Comparison of ENCODE assay signal across 13 mouse cellular contexts in genomic region chr1:166056098-166056756, GRCm38 (mm10). TPM values are rescaled to one million over a fixed set of nuclear protein-coding genes. Genes with fewer than 3 reads are reported as not detected.
A peak's percentile ranks its signal among the peaks of the same experiment; 100 is the strongest.
DNase-seq lines count a peak whose midpoint lies in the region; ATAC-seq lines count a peak whose summit lies in the region.
"Had no signal": no experiment of that assay in that cellular context is flagged by ENCODE, and none has a peak within 500 bp of the region (broad histone marks: within the 10 kb centered on the region; RNA-seq: fewer than 3 reads in every experiment).

No protein-coding gene starts in this region.

- no peaks in the 10 kb centered on the region for H3K4me1 ChIP-seq in heart, embryonic 11.5 days (ENCODE audit: control insufficient read depth, insufficient read depth, low read length)
- peaks cover 4% of the 10 kb centered on the region for H3K4me1 ChIP-seq in embryonic facial prominence, embryonic 13.5 days
- H3K4me1 ChIP-seq in limb, embryonic 12.5 days (replicated peaks) = peaks cover 45% of the 10 kb centered on the region
- H3K4me1 ChIP-seq in neural tube, embryonic 14.5 days (ENCODE audit: control insufficient read depth, insufficient read depth, low read length) = 0 out of 2 replicates have a peak, but pooled peaks cover 12% of the 10 kb centered on the region

- WGBS in heart, embryonic 11.5 days (ENCODE audit: insufficient replicate concordance) = 41% methylated on average over 9 of the region's 9 CpGs
- WGBS in embryonic facial prominence, embryonic 13.5 days = 29% methylated on average over 9 of the region's 9 CpGs
- 39% methylated on average over 9 of the region's 9 CpGs for WGBS in limb, embryonic 12.5 days
- WGBS in neural tube, embryonic 14.5 days = 24% methylated on average over 9 of the region's 9 CpGs

- intact Hi-C loops in heart, postnatal 10 days (cut with DNase I) = no loop called here

- no peaks in the 10 kb centered on the region for H3K36me3 ChIP-seq in heart, embryonic 11.5 days (ENCODE audit: control insufficient read depth, insufficient read depth, low read length)
- H3K36me3 ChIP-seq in embryonic facial prominence, embryonic 13.5 days = no peaks in the 10 kb centered on the region
- no peaks in the 10 kb centered on the region for H3K36me3 ChIP-seq in limb, embryonic 12.5 days
- no peaks in the 10 kb centered on the region for H3K36me3 ChIP-seq in neural tube, embryonic 14.5 days (ENCODE audit: control insufficient read depth, insufficient read depth, low read length)

- no peak overlapping the region for H3K27ac ChIP-seq in heart, embryonic 11.5 days (ENCODE audit: low read depth, low read length)
- no peak overlapping the region for H3K27ac ChIP-seq in embryonic facial prominence, embryonic 13.5 days
- H3K27ac ChIP-seq in limb, embryonic 12.5 days = no peak overlapping the region
- no peak overlapping the region for H3K27ac ChIP-seq in neural tube, embryonic 14.5 days (ENCODE audit: low read depth, low read length)
- H3K27ac ChIP-seq: layer of hippocampus, adult 2 months had no signal

- no peak for DNase-seq in heart, postnatal 10 days
- DNase-seq in left cerebral cortex, adult 11 months (ENCODE audit: low spot score) = no peak
- DNase-seq in urinary bladder, postnatal 14 days (ENCODE audit: low spot score) = no peak
- DNase-seq: cerebellum, adult 8-10 months; heart, postnatal 14 days; right cerebral cortex, adult 18-20 months; thymus, postnatal 36 days had no signal

- ATAC-seq in heart, embryonic 11.5 days (replicated peaks; ENCODE audit: insufficient number of reproducible peaks, low FRiP score, low TSS enrichment) = no peak
- no peak for ATAC-seq in embryonic facial prominence, embryonic 13.5 days (ENCODE audit: insufficient number of reproducible peaks, insufficient read depth, low FRiP score, low TSS enrichment, low read depth)
- no peak for ATAC-seq in limb, embryonic 12.5 days (ENCODE audit: insufficient number of reproducible peaks, insufficient read depth, low FRiP score, low TSS enrichment, low read depth)
- peak; percentile 22; the same call in 1 of the 2 replicates for ATAC-seq in neural tube, embryonic 14.5 days (ENCODE audit: low read depth)
- ATAC-seq in CD4-positive, CD25-positive, alpha-beta regulatory T cell, adult 4 months = no peak

- no peak overlapping the region for H3K4me3 ChIP-seq in heart, embryonic 11.5 days (ENCODE audit: low read depth, low read length)
- no peak overlapping the region for H3K4me3 ChIP-seq in embryonic facial prominence, embryonic 13.5 days
- H3K4me3 ChIP-seq in limb, embryonic 12.5 days (replicated peaks) = no peak overlapping the region
- no peak overlapping the region for H3K4me3 ChIP-seq in neural tube, embryonic 14.5 days (ENCODE audit: low read depth, low read length)
- H3K4me3 ChIP-seq: layer of hippocampus, adult 2 months had no signal

- peaks cover 3% of the 10 kb centered on the region; the same call in 1 of the 2 replicates for H3K27me3 ChIP-seq in heart, embryonic 11.5 days (ENCODE audit: control insufficient read depth, insufficient read depth, low read length)
- peaks cover 26% of the 10 kb centered on the region for H3K27me3 ChIP-seq in embryonic facial prominence, embryonic 13.5 days
- H3K27me3 ChIP-seq in limb, embryonic 12.5 days = peaks cover 4% of the 10 kb centered on the region; the same call in 1 of the 2 replicates
- H3K27me3 ChIP-seq in neural tube, embryonic 14.5 days (ENCODE audit: control insufficient read depth, insufficient read depth, low read length) = no peaks in the 10 kb centered on the region

- H3K9me3 ChIP-seq in heart, embryonic 11.5 days (replicated peaks; ENCODE audit: control insufficient read depth, low read length) = no peaks in the 10 kb centered on the region
- no peaks in the 10 kb centered on the region for H3K9me3 ChIP-seq in embryonic facial prominence, embryonic 13.5 days
- H3K9me3 ChIP-seq in limb, embryonic 12.5 days = no peaks in the 10 kb centered on the region
- no peaks in the 10 kb centered on the region for H3K9me3 ChIP-seq in neural tube, embryonic 14.5 days (ENCODE audit: control insufficient read depth, low read length)

- H3K4me2 ChIP-seq in heart, embryonic 11.5 days = no peak overlapping the region; the same call in 1 of the 2 replicates
- no peak overlapping the region for H3K4me2 ChIP-seq in embryonic facial prominence, embryonic 13.5 days
- 0 out of 2 replicates have a peak overlapping the region, but pooled peaks have one; percentile 10 for H3K4me2 ChIP-seq in limb, embryonic 12.5 days
- no peak overlapping the region for H3K4me2 ChIP-seq in neural tube, embryonic 14.5 days (ENCODE audit: low read depth, low read length)

- 0 out of 2 replicates have a peak overlapping the region, but pooled peaks have one; percentile 10 for H3K9ac ChIP-seq in heart, embryonic 11.5 days (ENCODE audit: low read depth, low read length)
- peak overlapping the region; percentile 12; the same call in 1 of the 2 replicates for H3K9ac ChIP-seq in embryonic facial prominence, embryonic 13.5 days
- H3K9ac ChIP-seq in limb, embryonic 12.5 days (replicated peaks) = no peak overlapping the region
- no peak overlapping the region for H3K9ac ChIP-seq in neural tube, embryonic 14.5 days (replicated peaks; ENCODE audit: low read depth, low read length)

RNA-seq across cellular contexts. Expression of gene Pou2f1, which starts 53.7 kb away (rescaled TPM):
- 16.7 and 17.3 TPM in 2 replicates for polyA plus RNA-seq in heart, embryonic 11.5 days (2014; fragmentation: Nextera tagmentation; extraction: Ambion mirVana)
- total RNA-seq in heart, postnatal 10 days (2021) = 10 to 100 TPM; 12.0 to 16.6 TPM
- 10.4 and 12.2 TPM in 2 replicates for polyA plus RNA-seq in embryonic facial prominence, embryonic 13.5 days (2015; fragmentation: Nextera tagmentation; extraction: Ambion mirVana)
- polyA plus RNA-seq in limb, embryonic 12.5 days (2016; fragmentation: Nextera tagmentation; extraction: Ambion mirVana) = 17.0 and 18.5 TPM in 2 replicates
- 19.6 and 20.9 TPM in 2 replicates for polyA plus RNA-seq in neural tube, embryonic 14.5 days (2014; fragmentation: Nextera tagmentation; extraction: Ambion mirVana)
- 10 to 100 TPM; 53.6 to 55.3 TPM for polyA plus RNA-seq in CD4-positive, CD25-positive, alpha-beta regulatory T cell, adult 4 months (2017; shearing (Covaris generic))

Comparison
In these comparisons a context has a peak if more than half of its experiments do, and no peak if none do; other contexts are left out.
1. H3K9ac ChIP-seq: peak in heart, embryonic 11.5 days (single experiment) and embryonic facial prominence, embryonic 13.5 days (single experiment); none in limb, embryonic 12.5 days (single experiment) and neural tube, embryonic 14.5 days (single experiment).